Mouse (Mus musculus) gastrocnemius, adult 18-20 months (tissue): ENCODE data around the gene Nt5c2. TPM values are rescaled to one million over a fixed set of nuclear protein-coding genes. Genes with fewer than 3 reads are reported as not detected.

Source experiments
- DNase-seq: peaks from one replicate; pipeline ENCODE4 v3.0.0; 2021; ENCODE audit warnings: low spot score
- total RNA-seq, 2 experiments: library from RNA; stranded (reverse); gene quantifications; 2 replicates each; pipeline ENCODE4 v1.2.3; 2021

Gene Nt5c2
- total RNA-seq, 2 experiments from 2014 or later = 11.4 to 12.3 TPM

DNA sequence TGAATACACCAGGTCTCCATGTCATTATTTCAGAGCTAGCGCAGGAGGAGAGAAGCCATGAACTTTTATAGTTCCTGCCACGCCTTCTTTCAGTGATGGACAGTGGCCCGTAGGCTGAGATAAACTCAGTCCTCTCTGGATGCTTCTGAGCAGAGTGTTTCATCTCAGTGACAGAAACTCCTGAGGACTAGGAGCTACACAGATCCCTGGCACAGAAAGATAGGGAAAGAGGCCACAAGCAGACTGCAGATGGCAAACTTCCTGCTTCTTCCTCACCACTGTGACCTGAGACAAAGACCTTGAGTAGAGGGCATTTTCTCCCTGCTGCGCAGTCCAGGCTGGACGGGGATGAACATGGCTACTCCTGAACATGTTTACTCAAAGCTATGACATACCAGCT, 46.1 kb downstream of the Nt5c2 start:
- DNase-seq = no peak

- no peak for DNase-seq
Measured at GRCm38 (mm10) chr19:46967861-46968260, 47.1 kb downstream of the Nt5c2 start.

- no peak for DNase-seq
Measured at GRCm38 (mm10) chr19:46966330-46966729, 48.6 kb downstream of the Nt5c2 start.

DNA sequence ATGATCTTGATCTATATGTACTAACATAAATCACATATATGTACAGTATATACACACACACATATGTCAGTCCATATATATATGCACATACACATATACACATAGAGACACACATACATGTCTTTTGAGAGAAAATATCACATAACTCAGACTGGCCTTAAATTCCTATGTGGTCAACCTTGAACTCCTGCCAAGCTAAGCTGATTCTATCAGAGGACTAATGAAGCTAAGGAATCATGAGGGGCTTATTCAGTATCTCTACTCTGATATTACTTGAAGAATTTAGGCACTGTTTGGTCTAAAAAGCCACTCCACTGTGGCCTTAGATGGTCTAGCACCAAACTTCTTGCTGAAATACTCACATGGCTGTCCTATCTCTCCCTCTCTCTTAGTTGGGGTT, 49.5 kb downstream of the Nt5c2 start:
- DNase-seq = no peak

- no peak for DNase-seq
Measured at GRCm38 (mm10) chr19:46964353-46964752, 50.6 kb downstream of the Nt5c2 start.

GRCm38 (mm10) chr19:46963440-46963839, 51.5 kb downstream of the Nt5c2 start:
- no peak for DNase-seq

DNA sequence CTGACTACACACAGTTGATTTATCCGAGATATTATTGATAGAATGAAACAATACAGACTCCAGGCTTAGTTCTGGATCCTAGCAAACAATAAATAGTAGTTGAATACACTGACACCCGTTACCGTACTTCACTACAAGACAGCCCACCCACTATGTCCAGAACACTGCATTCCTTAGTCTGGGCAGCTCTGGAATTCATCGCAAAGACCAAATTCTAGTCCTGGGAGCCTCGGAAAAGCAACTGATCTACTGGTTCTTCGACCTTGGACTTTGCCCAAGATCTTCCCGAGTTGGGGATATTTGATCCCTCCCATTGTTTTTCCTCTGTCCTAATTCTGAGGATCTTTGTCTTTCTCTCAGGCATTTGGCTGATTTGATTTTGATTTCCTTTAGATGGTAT, 52.1 kb downstream of the Nt5c2 start:
- peak; percentile 37 for DNase-seq

DNA sequence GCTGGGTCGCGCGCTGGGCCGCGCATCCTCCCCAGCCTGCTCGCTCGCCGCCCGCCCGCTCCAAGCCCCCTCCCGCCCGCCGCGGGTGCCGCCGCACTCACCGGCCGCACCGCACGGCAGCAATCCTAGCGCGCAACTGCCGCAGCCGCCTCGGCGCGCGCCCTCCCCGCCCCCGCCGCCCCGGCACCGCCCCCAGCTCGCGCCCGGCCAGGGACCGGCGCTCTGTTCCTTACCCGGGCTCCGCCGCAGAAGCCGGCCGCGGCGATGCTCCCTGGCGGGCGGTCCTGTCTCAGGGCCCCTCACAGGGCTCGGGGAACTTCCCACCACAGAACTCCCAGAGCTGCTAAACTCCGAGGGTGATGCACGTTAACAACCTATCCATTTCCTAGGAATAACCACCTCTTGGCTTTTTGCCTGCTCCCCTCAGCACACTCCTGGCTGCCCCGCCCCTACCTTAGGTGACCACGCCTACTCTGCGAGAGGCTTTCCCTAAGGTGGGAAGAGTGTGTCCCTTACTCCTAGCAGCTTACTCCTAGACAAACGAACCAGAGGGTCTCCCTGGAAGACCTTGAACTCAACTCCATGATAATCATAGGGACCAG, 52.7 kb downstream of the Nt5c2 start:
- DNase-seq = peak; percentile 76

- DNase-seq = peak; percentile 71
Measured at GRCm38 (mm10) chr19:46961652-46962051, 53.3 kb downstream of the Nt5c2 start.

- DNase-seq = no peak
Measured at GRCm38 (mm10) chr19:46961047-46961651, 53.8 kb downstream of the Nt5c2 start.

- DNase-seq = no peak
Measured at GRCm38 (mm10) chr19:46960101-46961046, 54.6 kb downstream of the Nt5c2 start.

DNA sequence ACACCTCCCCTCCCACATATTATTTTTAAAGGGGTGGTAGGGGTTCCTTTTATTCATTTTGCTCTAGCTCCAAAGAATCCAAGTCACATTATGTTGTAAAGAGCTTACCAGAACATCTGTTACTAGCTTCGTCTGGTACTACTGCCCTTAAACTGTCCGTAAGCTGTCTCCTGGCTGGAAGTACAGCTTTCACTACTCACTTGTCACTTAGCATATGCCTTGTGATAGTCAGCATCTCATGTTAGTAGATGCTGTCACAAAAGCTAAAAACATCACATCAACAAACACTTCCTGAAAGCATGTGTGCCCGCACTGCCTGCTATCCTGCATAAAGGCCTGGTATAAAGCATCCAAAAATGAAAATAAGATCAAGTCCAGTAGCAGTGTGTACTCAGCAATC, 55.4 kb downstream of the Nt5c2 start:
- DNase-seq = no peak

DNA sequence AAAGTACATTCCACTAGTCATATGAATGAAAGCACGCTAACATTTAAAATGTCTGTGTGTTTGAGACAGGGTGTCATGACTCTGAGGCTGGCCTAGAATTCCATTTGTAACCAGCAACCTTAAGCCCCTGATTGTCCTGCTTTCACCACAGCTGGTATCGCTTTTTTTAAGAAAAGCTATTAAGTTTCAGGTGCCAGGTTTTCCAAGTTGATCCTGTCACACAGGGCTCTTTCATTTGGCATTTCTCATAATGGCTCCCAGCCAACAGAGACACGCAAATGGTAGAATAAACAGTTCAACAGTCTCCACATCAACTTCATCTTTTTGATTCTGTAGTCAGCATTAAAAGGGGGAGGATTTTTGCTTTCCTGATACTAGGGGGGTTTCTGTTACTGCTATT, 56.4 kb downstream of the Nt5c2 start:
- DNase-seq = no peak

DNA sequence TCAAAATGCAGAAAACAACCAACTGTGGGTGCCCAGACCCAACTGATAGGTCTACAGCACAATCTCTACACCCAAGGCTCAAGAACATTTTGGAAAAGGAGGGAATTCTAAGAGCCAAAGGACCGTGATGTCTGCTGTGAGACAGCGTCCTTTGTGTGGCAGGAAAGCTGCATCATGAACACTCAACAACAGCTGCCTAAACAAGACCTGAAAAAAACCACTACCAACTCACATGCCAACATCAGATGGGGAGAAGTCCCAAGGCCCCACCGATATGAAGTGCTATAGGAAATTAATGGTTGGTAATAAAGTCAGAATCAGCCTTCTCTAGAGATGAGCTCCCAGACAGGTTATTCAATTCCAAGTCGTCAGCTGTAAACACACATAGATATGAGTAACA, 57.0 kb downstream of the Nt5c2 start:
- no peak for DNase-seq

GRCm38 (mm10) chr19:46957001-46957400, 58.0 kb downstream of the Nt5c2 start:
- no peak for DNase-seq

GRCm38 (mm10) chr19:46956410-46956809, 58.5 kb downstream of the Nt5c2 start:
- DNase-seq = no peak

- no peak for DNase-seq
Measured at GRCm38 (mm10) chr19:46955630-46956029, 59.3 kb downstream of the Nt5c2 start.

- DNase-seq = no peak
Measured at GRCm38 (mm10) chr19:46953536-46953935, 61.4 kb downstream of the Nt5c2 start.

GRCm38 (mm10) chr19:46952986-46953385, 62.0 kb downstream of the Nt5c2 start:
- no peak for DNase-seq

GRCm38 (mm10) chr19:46944341-46944740, 70.6 kb downstream of the Nt5c2 start:
- no peak for DNase-seq

DNA sequence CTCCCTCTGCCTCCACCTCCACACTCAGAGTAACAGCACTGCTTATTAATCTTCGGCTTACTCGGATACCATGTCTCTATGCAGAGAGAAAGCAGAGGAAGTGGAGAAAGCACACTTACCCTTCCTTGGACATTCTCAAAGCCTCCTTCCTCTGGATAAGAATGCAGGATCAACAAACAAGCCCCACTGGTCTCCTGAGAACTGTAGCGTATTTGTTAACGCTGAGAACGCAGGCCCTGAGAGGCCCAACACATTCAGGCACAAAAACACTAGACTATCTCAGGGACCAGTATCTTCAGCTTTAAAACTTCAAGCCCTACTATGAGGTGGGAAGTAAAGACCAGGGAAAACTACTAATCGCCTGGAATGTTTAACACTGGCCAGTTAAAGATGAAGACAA, 77.8 kb downstream of the Nt5c2 start:
- DNase-seq = no peak

- peak; percentile 29 for DNase-seq
Measured at GRCm38 (mm10) chr19:46934025-46934424, 80.9 kb downstream of the Nt5c2 start.
